Mouse (Mus musculus) left cerebral cortex, postnatal 36 days (tissue): ENCODE measurements around the gene Gnb1l. TPM values are rescaled to one million over a fixed set of nuclear protein-coding genes. Genes with fewer than 3 reads are reported as not detected.
"Not testable (repeated sequence)": the region's sequence is repeated elsewhere in the genome, so short reads cannot be mapped to it uniquely, and the experiment has no call there.

ENCODE experiments used
- DNase-seq, 2 experiments: peaks; one replicate each; pipeline ENCODE4 v3.0.0; 2021 to 2022; ENCODE audit warnings: low spot score in 2 of 2, mixed read lengths in 1 of 2
- intact Hi-C: fragments of 180-260 bp; cut with DNase I; formaldehyde crosslinking; loops from one replicate; pipeline ENCODE4 v1.15.1; 2025
- total RNA-seq, 2 experiments: library from RNA; stranded (reverse); gene quantifications; 2 replicates each; pipeline ENCODE4 v1.2.3; 2021

The Gnb1l gene
- total RNA-seq, 2 experiments from 2014 or later: 5.0 to 9.0 TPM

- DNase-seq, intact Hi-C loops: not testable (repeated sequence)
Measured at GRCm38 (mm10) chr16:18533061-18533460, 34.5 kb downstream of the Gnb1l start.

- no peak for DNase-seq
- intact Hi-C loops: no loop called here
Measured at GRCm38 (mm10) chr16:18537407-18537990, 39.0 kb downstream of the Gnb1l start.

GRCm38 (mm10) chr16:18539281-18539680 lies 40.8 kb downstream of the Gnb1l start:
- DNase-seq: no peak
- intact Hi-C loops: no loop called here

- intact Hi-C loops: no loop called here
- DNase-seq: no peak
Measured at GRCm38 (mm10) chr16:18543151-18543829, 44.8 kb downstream of the Gnb1l start.

- DNase-seq: no peak
- intact Hi-C loops: no loop called here
Measured at GRCm38 (mm10) chr16:18547891-18548290, 49.4 kb downstream of the Gnb1l start.

GRCm38 (mm10) chr16:18551604-18552003 lies 53.1 kb downstream of the Gnb1l start:
- intact Hi-C loops: no loop called here
- DNase-seq: no peak

DNA sequence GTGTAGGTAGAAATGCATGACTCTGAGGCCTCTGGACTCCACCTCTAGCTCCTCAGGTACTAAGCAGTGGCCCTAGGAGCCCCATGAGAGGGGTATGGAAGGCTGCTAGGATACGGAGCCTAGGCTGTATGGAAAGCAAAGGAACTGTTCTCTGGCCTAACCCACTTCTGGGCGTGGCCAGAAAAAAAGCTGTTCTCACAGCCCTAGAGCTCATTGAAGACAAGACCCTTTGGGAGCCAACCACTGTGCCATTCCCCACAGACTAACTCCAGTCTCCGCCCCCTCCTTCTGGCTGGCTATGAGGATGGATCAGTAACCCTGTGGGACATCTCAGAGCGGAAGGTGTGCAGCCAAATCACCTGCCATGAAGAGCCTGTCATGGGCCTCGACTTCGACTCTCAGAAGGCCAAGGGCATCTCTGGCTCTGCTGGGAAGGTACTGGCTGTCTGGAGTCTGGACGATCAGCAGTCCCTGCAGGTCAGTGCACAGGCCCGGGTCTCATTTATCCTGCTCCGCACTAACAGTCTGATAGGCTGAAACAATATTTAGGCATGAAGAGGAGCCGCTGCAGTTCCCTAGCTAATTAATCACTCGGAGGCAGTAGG lies 53.7 kb downstream of the Gnb1l start:
- intact Hi-C loops: no loop called here
- no peak for DNase-seq

- no peak for DNase-seq
- intact Hi-C loops: no loop called here
Measured at GRCm38 (mm10) chr16:18554721-18555120, 56.2 kb downstream of the Gnb1l start.

DNA sequence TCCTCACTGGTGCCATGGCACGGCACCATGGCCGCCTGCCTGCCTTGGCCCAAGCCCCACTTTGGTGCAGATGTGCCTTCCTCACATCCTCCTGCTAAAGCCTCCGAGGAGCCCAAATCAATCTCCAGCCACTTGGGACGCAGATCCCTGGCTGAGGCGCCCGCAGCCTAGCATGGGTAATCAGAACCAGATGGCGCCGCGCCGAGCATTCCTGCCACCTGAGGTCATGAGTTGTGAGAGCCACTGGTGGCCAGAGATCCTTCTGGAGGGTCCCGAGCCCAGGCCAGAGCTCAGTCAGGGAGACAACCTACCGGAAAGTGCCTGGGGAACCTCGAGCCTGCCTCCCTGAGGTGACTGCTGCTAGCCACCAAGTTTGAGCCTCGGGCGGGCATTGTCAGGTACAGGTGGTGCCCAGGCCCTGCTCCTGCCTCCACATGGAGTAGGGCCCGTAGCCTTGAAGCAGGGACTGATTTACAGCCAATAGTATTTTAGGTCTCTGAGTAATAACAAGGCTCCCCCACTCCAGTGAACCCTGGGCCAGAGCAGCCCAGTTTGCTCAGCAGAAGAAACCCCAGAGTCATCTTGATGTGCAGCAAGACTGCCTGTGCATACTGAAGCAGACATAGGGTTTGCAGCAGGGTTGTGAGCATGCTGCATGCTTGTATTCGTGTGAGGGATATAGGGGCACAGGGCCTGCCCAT lies 56.9 kb downstream of the Gnb1l start:
- DNase-seq: no peak
- intact Hi-C loops: no loop called here

- intact Hi-C loops: no loop called here
- DNase-seq: no peak
Measured at GRCm38 (mm10) chr16:18556461-18556860, 57.9 kb downstream of the Gnb1l start.

DNA sequence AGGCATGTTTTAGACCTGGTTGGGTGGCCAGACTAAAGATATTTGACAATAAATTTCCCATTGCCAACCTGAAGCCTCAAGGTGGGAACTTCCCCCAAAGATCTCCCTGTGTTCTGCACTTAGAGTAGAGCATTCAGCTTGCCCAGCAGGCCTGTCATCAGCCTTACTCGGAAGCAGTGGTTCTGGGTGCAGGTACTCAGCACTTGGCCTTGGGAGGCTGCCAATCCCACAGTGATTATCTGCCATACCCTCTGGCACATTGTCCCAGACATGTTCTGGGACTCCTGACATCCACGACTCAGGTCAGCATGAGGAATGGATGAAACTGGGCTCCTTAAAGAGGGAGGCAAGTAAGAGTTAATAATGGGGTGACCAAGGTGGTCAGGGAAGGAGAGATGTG lies 66.0 kb downstream of the Gnb1l start:
- DNase-seq: no peak
- intact Hi-C loops: no loop called here

DNA sequence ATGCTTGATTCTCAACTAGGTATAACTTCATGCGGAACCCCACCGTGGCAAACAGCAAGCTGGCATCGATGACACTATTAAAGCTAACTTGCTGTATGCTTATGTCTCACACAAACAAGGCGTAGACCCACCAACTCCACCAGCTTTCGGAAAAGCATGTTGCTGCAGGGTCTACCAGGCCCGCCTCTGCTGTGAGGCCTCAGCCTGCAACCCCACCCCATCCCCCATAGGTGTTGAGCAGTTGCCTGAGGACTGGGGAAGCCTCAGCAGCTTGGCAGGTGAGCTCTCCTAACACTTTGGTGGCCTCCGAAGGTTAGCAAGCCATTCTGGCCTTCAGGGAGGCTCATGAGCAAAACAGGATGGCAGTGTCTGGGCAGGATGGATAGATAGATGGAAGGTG lies 70.1 kb downstream of the Gnb1l start:
- intact Hi-C loops: no loop called here
- no peak for DNase-seq

GRCm38 (mm10) chr16:18574196-18574595 lies 75.7 kb downstream of the Gnb1l start:
- DNase-seq: no peak
- intact Hi-C loops: no loop called here

- no peak for DNase-seq
- intact Hi-C loops: no loop called here
Measured at GRCm38 (mm10) chr16:18577071-18577470, 78.6 kb downstream of the Gnb1l start.

- intact Hi-C loops: no loop called here
- no peak for DNase-seq
Measured at GRCm38 (mm10) chr16:18577599-18578160, 79.2 kb downstream of the Gnb1l start.

GRCm38 (mm10) chr16:18580389-18580788 lies 81.9 kb downstream of the Gnb1l start:
- DNase-seq: no peak
- intact Hi-C loops: no loop called here

DNA sequence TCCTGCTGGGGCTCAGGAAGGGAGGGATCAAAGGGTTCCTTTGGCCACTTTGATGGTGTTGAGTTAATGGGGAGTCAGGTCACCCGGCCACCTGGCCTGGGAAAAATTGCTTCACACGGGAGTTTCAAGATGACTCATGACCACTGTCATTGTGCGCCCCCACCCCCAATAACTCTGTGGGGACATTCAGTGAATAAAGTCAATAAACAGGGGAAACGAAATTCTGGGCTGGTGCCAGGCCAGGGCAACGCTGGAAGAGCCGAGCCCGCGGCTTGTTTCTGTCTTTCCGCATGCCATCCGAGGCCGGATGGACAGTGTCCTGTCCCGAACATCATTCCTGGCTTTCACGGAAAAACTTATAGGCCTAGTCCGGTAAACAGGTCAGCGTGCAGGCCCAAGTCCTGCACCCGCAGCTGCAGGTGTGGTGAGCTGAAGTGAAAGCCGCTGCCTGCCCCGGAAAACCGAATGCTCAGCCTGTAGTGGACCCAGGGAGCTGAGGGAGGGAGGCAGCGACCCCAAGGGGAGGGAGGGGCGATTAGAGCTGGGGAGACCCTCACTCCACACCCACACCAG lies 82.6 kb downstream of the Gnb1l start:
- intact Hi-C loops: no loop called here
- no peak for DNase-seq

- intact Hi-C loops: no loop called here
- no peak for DNase-seq
Measured at GRCm38 (mm10) chr16:18581623-18582205, 83.2 kb downstream of the Gnb1l start.

- no peak for DNase-seq
- intact Hi-C loops: no loop called here
Measured at GRCm38 (mm10) chr16:18582426-18583148, 84.1 kb downstream of the Gnb1l start.
